Mouse (Mus musculus) neural tube, embryonic 13.5 days (tissue): Measurements from ENCODE around the gene Nle1. TPM values are rescaled to one million over a fixed set of nuclear protein-coding genes. Genes with fewer than 3 reads are reported as not detected.

Experiments used
- ATAC-seq: fragments of 200-750 bp; cut with Nextera tagmentation; 2 replicates; pipeline ENCODE4 v1.8.0; 2017; ENCODE audit warnings: low read depth, mild to moderate bottlenecking, moderate TSS enrichment, moderate library complexity
- H3K27ac ChIP-seq: fragments of 300-500 bp; sonication (generic); replicated peaks from 2 replicates; pipeline ENCODE4 v1.5.1; 2015; ENCODE audit warnings: moderate library complexity, mild to moderate bottlenecking, inconsistent platforms
- H3K27me3 ChIP-seq: fragments of 300-500 bp; sonication (generic); 2 replicates; pipeline ENCODE4 v1.6.1; 2015; ENCODE audit warnings: mild to moderate bottlenecking, inconsistent platforms
- H3K36me3 ChIP-seq: fragments of 300-500 bp; sonication (generic); 2 replicates; pipeline ENCODE4 v1.6.1; 2015; ENCODE audit warnings: mild to moderate bottlenecking, inconsistent platforms
- H3K4me1 ChIP-seq: fragments of 300-500 bp; sonication (generic); replicated peaks from 2 replicates; pipeline ENCODE4 v1.6.1; 2015; ENCODE audit warnings: inconsistent platforms
- H3K4me2 ChIP-seq: fragments of 300-500 bp; sonication (generic); 2 replicates; pipeline ENCODE4 v1.6.1; 2015; ENCODE audit warnings: inconsistent platforms, mild to moderate bottlenecking, moderate library complexity
- H3K4me3 ChIP-seq: fragments of 300-500 bp; sonication (generic); 2 replicates; pipeline ENCODE4 v1.5.1; 2015; ENCODE audit warnings: mild to moderate bottlenecking, inconsistent platforms
- H3K9ac ChIP-seq: fragments of 300-500 bp; sonication (generic); 2 replicates; pipeline ENCODE4 v1.6.1; 2015; ENCODE audit warnings: moderate library complexity, mild to moderate bottlenecking, inconsistent platforms
- H3K9me3 ChIP-seq: fragments of 300-500 bp; sonication (generic); 2 replicates; pipeline ENCODE4 v1.6.1; 2016; ENCODE audit warnings: inconsistent platforms
- WGBS: fragments of 180-500 bp; shearing (Covaris S2); methylation state at CpG from one replicate; pipeline ENCODE4 v1.1.7; 2015; 5-methylcytosine and 5-hydroxymethylcytosine counted together
- polyA plus RNA-seq: library from polyadenylated mRNA; unstranded; fragments of >200 nt; fragmentation: Nextera tagmentation; extraction: Ambion mirVana; gene quantifications from 2 replicates; pipeline ENCODE4 v1.2.1, GENCODE M21; 2015

Nle1 gene
- polyA plus RNA-seq, result 29.2 and 31.9 TPM in 2 replicates

DNA sequence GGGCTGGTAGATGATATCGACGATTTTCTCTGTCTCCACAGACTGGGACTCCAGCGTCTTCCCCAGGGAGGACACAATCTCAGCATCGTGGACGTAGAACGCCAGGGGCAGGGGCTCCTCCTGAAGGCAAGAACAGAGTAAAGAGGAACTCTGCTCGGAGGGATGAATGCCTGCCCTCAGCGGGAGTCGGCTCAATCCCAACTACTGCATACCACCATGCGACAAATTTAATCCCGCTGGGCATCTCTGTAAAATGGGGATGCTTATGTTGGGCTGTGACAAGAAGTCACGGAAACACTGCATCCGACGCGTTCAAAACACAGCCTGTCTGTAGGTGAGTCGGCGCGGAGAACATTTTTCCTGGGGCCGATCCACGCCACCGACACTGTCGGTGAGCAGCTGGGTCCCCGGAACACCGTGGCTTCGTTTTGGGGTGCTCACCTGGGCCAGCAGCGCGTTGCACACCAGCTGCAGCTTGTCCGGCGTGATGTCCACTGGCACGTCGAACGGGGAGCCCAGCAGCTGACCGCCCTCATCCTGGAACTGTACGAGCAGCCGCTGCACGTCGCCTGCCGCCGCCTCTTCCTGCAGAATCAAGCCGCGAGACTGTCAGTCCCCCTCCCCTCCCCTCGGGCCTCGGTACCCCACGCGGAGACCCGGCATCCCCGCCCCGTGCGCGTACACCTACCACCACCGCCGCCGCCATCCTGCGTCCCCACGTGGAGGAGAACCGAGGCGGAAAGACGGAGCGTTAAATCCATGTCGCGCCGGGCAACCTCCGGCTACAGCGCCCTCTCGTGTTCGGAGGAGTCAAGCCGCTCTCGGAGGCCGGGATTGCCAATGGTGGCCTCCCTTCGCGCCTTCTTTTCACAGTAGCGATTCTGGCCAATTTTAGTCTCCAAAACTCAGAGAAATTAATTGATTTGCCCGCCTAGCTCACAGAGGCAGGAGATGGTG lies at the start of gene Nle1:
TSS of gene Nle1 (minus strand) at position 761 of the 957 bp plus-strand sequence.
- no peaks in the 10 kb centered on the region for H3K9me3 ChIP-seq
- H3K36me3 ChIP-seq, result peaks cover 35% of the 10 kb centered on the region
- peak within 1 kb of the TSS; percentile 84 for H3K4me2 ChIP-seq
- peak within 1 kb of the TSS; percentile 89 for H3K9ac ChIP-seq
- H3K27ac ChIP-seq, result no peak within 1 kb of the TSS; the same call in 1 of the 2 replicates
- peaks cover 12% of the 10 kb centered on the region for H3K4me1 ChIP-seq
- H3K4me3 ChIP-seq, result peak within 1 kb of the TSS; percentile 88
- WGBS, result 2% methylated on average over 72 of the region's 73 CpGs
- H3K27me3 ChIP-seq, result peaks cover 9% of the 10 kb centered on the region
- peak; percentile 89 for ATAC-seq

DNA sequence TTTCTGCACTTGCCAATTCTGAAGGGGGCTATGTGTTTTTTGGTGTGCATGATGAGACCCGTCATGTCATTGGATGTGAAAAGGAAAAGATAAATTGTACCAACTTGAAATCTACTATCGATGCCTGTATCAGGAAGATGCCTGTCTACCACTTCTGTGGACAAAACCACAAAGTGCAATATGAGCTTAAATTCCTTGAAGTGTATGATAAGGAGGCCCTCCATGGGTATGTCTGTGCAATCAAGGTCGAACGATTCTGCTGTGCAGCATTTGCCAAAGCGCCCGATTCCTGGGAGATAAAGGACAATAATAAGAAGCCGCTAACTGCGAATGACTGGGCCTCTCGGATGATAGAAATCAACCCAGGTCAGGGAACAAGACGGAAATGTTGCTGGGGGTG lies 48.7 kb upstream of the Nle1 start:
- Histone ChIP-seq H3K4me1 (peaks cover 3% of the 10 kb centered on the region; the same call in 1 of the 2 replicates), H3K27ac (no peak overlapping the region), H3K9ac (no peak overlapping the region), H3K4me2 (no peak overlapping the region), H3K4me3 (no peak overlapping the region), H3K27me3 (peaks cover 32% of the 10 kb centered on the region), H3K9me3 (no peaks in the 10 kb centered on the region), H3K36me3 (no peaks in the 10 kb centered on the region)
- 80% methylated on average over 10 of the region's 10 CpGs for WGBS
- ATAC-seq, result no peak

- Histone ChIP-seq H3K36me3 (no peaks in the 10 kb centered on the region), H3K27ac (no peak overlapping the region), H3K9ac (no peak overlapping the region), H3K4me3 (no peak overlapping the region), H3K27me3 (peaks cover 55% of the 10 kb centered on the region), H3K4me2 (no peak overlapping the region), H3K9me3 (no peaks in the 10 kb centered on the region), H3K4me1 (peaks cover 7% of the 10 kb centered on the region)
- WGBS, result 79% methylated on average over 6 of the region's 6 CpGs
- no peak for ATAC-seq
Measured at GRCm38 (mm10) chr11:82954631-82955030, 46.4 kb upstream of the Nle1 start.

- Histone ChIP-seq H3K9ac (no peak overlapping the region), H3K4me3 (no peak overlapping the region), H3K36me3 (no peaks in the 10 kb centered on the region), H3K4me2 (no peak overlapping the region), H3K9me3 (no peaks in the 10 kb centered on the region), H3K27ac (no peak overlapping the region), H3K4me1 (peaks cover 7% of the 10 kb centered on the region), H3K27me3 (peaks cover 66% of the 10 kb centered on the region)
- WGBS, result 67% methylated on average over 9 of the region's 9 CpGs
- ATAC-seq, result no peak
Measured at GRCm38 (mm10) chr11:82952612-82953542, 44.7 kb upstream of the Nle1 start.

DNA sequence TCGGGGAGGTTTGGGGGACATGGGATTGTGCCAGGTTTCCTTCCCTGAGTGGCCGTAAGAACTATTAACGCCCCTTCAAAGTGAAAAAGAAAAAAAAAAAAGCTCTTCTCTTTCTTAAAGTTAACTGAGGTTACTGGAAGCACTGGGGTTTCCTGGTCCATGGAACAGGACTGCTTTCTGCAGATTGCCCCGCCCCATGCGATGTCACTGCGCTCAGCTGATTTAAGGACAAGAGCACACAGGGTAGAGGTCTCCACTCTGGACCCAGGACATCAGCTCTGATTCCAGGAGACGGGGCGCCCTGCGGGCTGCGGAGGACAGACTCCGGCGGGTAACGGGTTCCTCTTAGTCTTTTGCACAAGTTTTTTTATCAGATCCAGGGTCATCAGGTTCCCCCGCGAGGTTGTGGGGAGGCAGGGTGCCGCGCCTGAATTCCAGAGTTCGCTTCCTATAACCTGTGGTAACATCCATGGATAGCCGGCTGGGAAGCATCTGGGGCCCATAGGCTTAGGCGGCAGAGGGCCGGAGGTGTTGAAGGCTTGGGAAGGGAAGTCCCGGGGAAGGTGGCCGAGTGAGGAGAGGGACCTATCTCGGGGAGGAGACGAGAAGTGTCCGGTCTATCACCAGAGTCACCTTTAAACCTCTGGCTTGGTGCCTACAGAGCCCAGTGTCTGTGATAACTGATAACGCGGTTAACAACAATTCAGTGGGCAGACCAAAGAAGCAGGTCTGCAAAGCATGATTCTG lies 43.8 kb upstream of the Nle1 start:
- no peaks in the 10 kb centered on the region for H3K9me3 ChIP-seq
- H3K36me3 ChIP-seq, result no peaks in the 10 kb centered on the region
- peak overlapping the region; percentile 8 for H3K4me3 ChIP-seq
- H3K27ac ChIP-seq, result no peak overlapping the region
- no peak overlapping the region for H3K9ac ChIP-seq
- WGBS, result 12% methylated on average over 28 of the region's 28 CpGs
- H3K27me3 ChIP-seq, result peaks cover 66% of the 10 kb centered on the region
- ATAC-seq, result no peak
- H3K4me2 ChIP-seq, result peak overlapping the region; percentile 31
- H3K4me1 ChIP-seq, result peaks cover 7% of the 10 kb centered on the region

DNA sequence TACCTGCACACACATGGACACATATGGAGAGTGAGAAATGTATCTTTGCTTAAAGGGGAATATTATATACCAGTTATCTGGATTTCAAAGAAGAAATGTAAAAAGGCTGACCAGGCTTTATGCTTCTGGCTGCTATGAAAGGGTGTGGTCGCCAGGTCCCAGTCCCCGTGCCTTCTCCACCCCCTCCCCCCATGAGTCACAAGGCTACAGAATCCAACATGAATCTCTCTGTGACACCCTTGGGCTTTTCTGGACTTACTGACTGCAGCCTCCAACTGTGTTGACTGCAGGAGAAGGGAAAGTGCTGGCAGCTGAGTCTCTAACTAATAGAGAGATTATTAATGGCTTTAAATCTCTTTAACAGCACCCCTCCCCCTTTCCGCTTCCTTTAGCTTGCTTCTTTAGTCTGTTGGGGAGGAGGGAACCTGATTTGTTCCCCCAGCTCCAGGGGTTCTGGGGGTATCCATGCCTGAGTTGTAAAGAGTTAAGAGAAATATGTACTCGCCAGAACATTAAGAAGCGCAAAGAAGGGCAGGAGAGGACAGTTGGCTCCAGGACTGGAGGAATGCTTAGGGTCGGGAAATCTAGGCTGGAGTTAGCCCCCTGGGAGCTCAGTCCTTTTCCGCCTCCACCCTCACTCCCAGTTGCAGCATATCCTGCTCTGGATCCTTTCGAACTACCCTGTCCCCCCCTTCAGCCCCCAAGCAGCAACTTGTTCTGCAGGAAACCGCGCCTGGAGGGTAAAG lies 42.7 kb upstream of the Nle1 start, which contains the start of gene Slfn5:
TSS of gene Slfn5 (plus strand) at position 614 of the 746 bp plus-strand sequence.
- peaks cover 7% of the 10 kb centered on the region for H3K4me1 ChIP-seq
- H3K4me3 ChIP-seq, result peak within 1 kb of the TSS; percentile 8
- H3K4me2 ChIP-seq, result peak within 1 kb of the TSS; percentile 31
- 10% methylated on average over 10 of the region's 10 CpGs for WGBS
- no peak for ATAC-seq
- H3K9me3 ChIP-seq, result no peaks in the 10 kb centered on the region
- H3K27me3 ChIP-seq, result peaks cover 66% of the 10 kb centered on the region
- no peaks in the 10 kb centered on the region for H3K36me3 ChIP-seq
- H3K9ac ChIP-seq, result no peak within 1 kb of the TSS
- H3K27ac ChIP-seq, result no peak within 1 kb of the TSS

- Histone ChIP-seq H3K27ac (no peak overlapping the region), H3K4me1 (peaks cover 7% of the 10 kb centered on the region), H3K36me3 (no peaks in the 10 kb centered on the region), H3K4me2 (no peak overlapping the region), H3K9me3 (no peaks in the 10 kb centered on the region), H3K27me3 (peaks cover 63% of the 10 kb centered on the region), H3K9ac (no peak overlapping the region), H3K4me3 (no peak overlapping the region)
- no peak for ATAC-seq
- WGBS, result 85% methylated on average over 9 of the region's 9 CpGs
Measured at GRCm38 (mm10) chr11:82949036-82949435, 40.8 kb upstream of the Nle1 start.

DNA sequence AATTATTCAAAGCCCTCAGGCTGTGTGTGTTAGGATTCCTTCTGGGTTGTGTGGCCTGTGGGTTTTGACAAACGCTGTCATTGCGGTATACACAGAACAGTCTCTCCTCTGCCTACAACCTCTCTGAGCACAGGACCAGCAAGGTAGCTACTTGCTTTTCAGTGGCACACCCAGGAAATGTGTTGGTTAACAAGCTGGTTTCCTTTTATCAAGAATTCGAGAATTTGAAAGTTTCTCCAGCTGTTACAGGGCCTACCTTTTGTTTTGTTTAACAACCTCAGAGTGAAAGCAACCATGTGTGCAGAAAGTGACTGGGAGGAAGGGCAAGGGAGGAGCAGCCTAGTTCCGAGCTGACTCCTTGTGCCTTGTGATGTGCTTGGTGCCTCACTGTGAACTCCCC lies 39.2 kb upstream of the Nle1 start:
- Histone ChIP-seq H3K9ac (no peak overlapping the region), H3K4me2 (no peak overlapping the region), H3K4me3 (no peak overlapping the region), H3K36me3 (no peaks in the 10 kb centered on the region), H3K4me1 (peaks cover 7% of the 10 kb centered on the region), H3K27me3 (peaks cover 48% of the 10 kb centered on the region), H3K27ac (no peak overlapping the region), H3K9me3 (no peaks in the 10 kb centered on the region)
- 52% methylated on average over 4 of the region's 4 CpGs for whole genome bisulfite sequencing
- no peak for ATAC-seq

- Histone ChIP-seq H3K27ac (no peak overlapping the region), H3K4me3 (no peak overlapping the region), H3K4me1 (no peaks in the 10 kb centered on the region), H3K4me2 (no peak overlapping the region), H3K36me3 (no peaks in the 10 kb centered on the region), H3K9me3 (no peaks in the 10 kb centered on the region), H3K27me3 (peaks cover 32% of the 10 kb centered on the region), H3K9ac (no peak overlapping the region)
- no peak for ATAC-seq
- 72% methylated on average over 2 of the region's 2 CpGs for WGBS
Measured at GRCm38 (mm10) chr11:82945636-82946035, 37.4 kb upstream of the Nle1 start.

- no peak for ATAC-seq
- H3K9ac ChIP-seq, result no peak overlapping the region
Measured at GRCm38 (mm10) chr11:82943336-82943735, 35.1 kb upstream of the Nle1 start.

GRCm38 (mm10) chr11:82933186-82933585 lies 25.0 kb upstream of the Nle1 start:
- no peak for ATAC-seq
- H3K4me1 ChIP-seq, result peaks cover 16% of the 10 kb centered on the region
- no peaks in the 10 kb centered on the region for H3K36me3 ChIP-seq
- peak overlapping the region; percentile 88 for H3K4me2 ChIP-seq
- no peak overlapping the region for H3K27ac ChIP-seq
- peak overlapping the region; percentile 67 for H3K9ac ChIP-seq
- H3K4me3 ChIP-seq, result peak overlapping the region; percentile 47
- H3K9me3 ChIP-seq, result no peaks in the 10 kb centered on the region
- under 1% methylated on average over 29 of the region's 29 CpGs for WGBS
- H3K27me3 ChIP-seq, result peaks cover 75% of the 10 kb centered on the region

More at GRCm38 (mm10) chr11:82943336-82943735, 35.1 kb upstream of the Nle1 start:
- Histone ChIP-seq H3K4me1 (no peaks in the 10 kb centered on the region), H3K9me3 (no peaks in the 10 kb centered on the region), H3K27ac (no peak overlapping the region), H3K4me2 (no peak overlapping the region), H3K27me3 (peaks cover 30% of the 10 kb centered on the region), H3K36me3 (no peaks in the 10 kb centered on the region), H3K4me3 (no peak overlapping the region)
- WGBS, result 61% methylated on average over 6 of the region's 6 CpGs
